In genomic region chr3:153643822-153644519, GRCm38 (mm10) we compare ENCODE assay signal across 11 mouse cellular contexts.
DNase-seq lines count a peak whose midpoint lies in the region; ATAC-seq and TF ChIP-seq lines count a peak whose summit lies in the region.
"Had no signal": no experiment of that assay in that cellular context is flagged by ENCODE, and none has a peak within 500 bp of the region (broad histone marks: within the 10 kb centered on the region; RNA-seq: fewer than 3 reads in every experiment).

No protein-coding gene starts in this region.

- H3K27ac ChIP-seq in midbrain, embryonic 10.5 days (replicated peaks), result 0 out of 2 replicates have a peak overlapping the region, but pooled peaks have one; percentile 23
- H3K27ac ChIP-seq: heart, embryonic 15.5 days had no signal

- WGBS in midbrain, embryonic 10.5 days, result 86% methylated on average over 20 of the region's 20 CpGs

- no peaks in the 10 kb centered on the region for H3K9me3 ChIP-seq in E14TG2a.4 (ENCODE audit: low read length)
- no peaks in the 10 kb centered on the region for H3K9me3 ChIP-seq in midbrain, embryonic 10.5 days (replicated peaks)
- H3K9me3 ChIP-seq: heart, embryonic 15.5 days had no signal

- peak; percentile 82 for DNase-seq in Patski (ENCODE audit: low read depth, low spot score)
- DNase-seq in kidney, adult 18-20 months, result peak; percentile 61
- DNase-seq in midbrain, embryonic 10.5 days (ENCODE audit: low spot score), result no peak
- no peak for DNase-seq in urinary bladder, postnatal 14 days (ENCODE audit: low spot score)
- no peak for DNase-seq in spleen, postnatal 10 days (ENCODE audit: low spot score in 2 of 2)
- DNase-seq: cerebellum, postnatal 36 days; lung, postnatal 4 days; right cerebral cortex, adult 18-20 months had no signal

- TF ChIP-seq CTCF in E14TG2a.4 (conservative IDR thresholded peaks at IDR 0.05; ENCODE audit: low read length) (no peak), Patski (IDR thresholded peaks at IDR 0.05) (no peak)

- ATAC-seq in Patski, result peak; percentile 12
- no peak for ATAC-seq in granulocyte monocyte progenitor cell, adult 5-6 weeks (replicated peaks; ENCODE audit: poor library complexity, severe bottlenecking)

- H3K4me1 ChIP-seq in E14TG2a.4 (replicated peaks; ENCODE audit: low read depth, low read length), result peaks cover 44% of the 10 kb centered on the region
- peaks cover 37% of the 10 kb centered on the region for H3K4me1 ChIP-seq in midbrain, embryonic 10.5 days
- H3K4me1 ChIP-seq: heart, embryonic 15.5 days had no signal

- POLR2A ChIA-PET in Patski (lab: Charles Lee), result interaction anchor here (0.8 to 1.7 kb wide), 3 partner anchors 10 to 268 kb away, joined by 3 read pairs; no protein-coding TSS in a partner anchor

- peaks cover 6% of the 10 kb centered on the region; the same call in 1 of the 2 replicates for H3K36me3 ChIP-seq in E14TG2a.4 (ENCODE audit: insufficient read depth, low read length)
- no peaks in the 10 kb centered on the region for H3K36me3 ChIP-seq in midbrain, embryonic 10.5 days
- H3K36me3 ChIP-seq: heart, embryonic 15.5 days had no signal

- peak overlapping the region; percentile 20; the same call in 1 of the 2 replicates for H3K4me3 ChIP-seq in E14TG2a.4 (replicated peaks; ENCODE audit: low read length)
- no peak overlapping the region for H3K4me3 ChIP-seq in midbrain, embryonic 10.5 days
- H3K4me3 ChIP-seq: heart, embryonic 15.5 days had no signal

- in situ Hi-C loops in Patski (cut with MboI; ENCODE audit: low pct_unique_long_range_greater_than_20kb), result no loop called here

- CTCF ChIA-PET in Patski (lab: Charles Lee), result interaction anchor here (0.7 to 2.2 kb wide), 11 partner anchors 9 to 861 kb away, joined by 3 to 6 read pairs (median 4); no protein-coding TSS in a partner anchor

- H3K27me3 ChIP-seq in E14TG2a.4 (ENCODE audit: insufficient read depth, low read length), result no peaks in the 10 kb centered on the region
- no peaks in the 10 kb centered on the region for H3K27me3 ChIP-seq in Patski
- no peaks in the 10 kb centered on the region for H3K27me3 ChIP-seq in midbrain, embryonic 10.5 days (ENCODE audit: low read depth, poor library complexity, severe bottlenecking)
- H3K27me3 ChIP-seq: heart, embryonic 15.5 days had no signal

Comparison
In these comparisons a context has a peak if more than half of its experiments do, and no peak if none do; other contexts are left out.
1. DNase-seq: peak in Patski (single experiment) and kidney, adult 18-20 months (single experiment); none in midbrain, embryonic 10.5 days (single experiment), urinary bladder, postnatal 14 days (single experiment) and spleen, postnatal 10 days (0 of 2).